Mouse (Mus musculus) kidney, embryonic 15.5 days (tissue): Measurements from ENCODE around the gene Rnf169. TPM values are rescaled to one million over a fixed set of nuclear protein-coding genes. Genes with fewer than 3 reads are reported as not detected.
"Not testable (repeated sequence)": the region's sequence is repeated elsewhere in the genome, so short reads cannot be mapped to it uniquely, and the experiment has no call there.

Experiments used
- ATAC-seq: fragments of 200-750 bp; cut with Nextera tagmentation; replicated peaks from 2 replicates; pipeline ENCODE4 v1.8.0; 2017; ENCODE audit warnings: moderate TSS enrichment; ENCODE audit not compliant: low FRiP score
- H3K27ac ChIP-seq: fragments of 300-500 bp; sonication (generic); 2 replicates; pipeline ENCODE4 v1.5.1; 2015; ENCODE audit warnings: mild to moderate bottlenecking, inconsistent platforms
- H3K27me3 ChIP-seq: fragments of 300-500 bp; sonication (generic); 2 replicates; pipeline ENCODE4 v1.6.1; 2015; ENCODE audit warnings: inconsistent platforms
- H3K36me3 ChIP-seq: fragments of 300-500 bp; sonication (generic); 2 replicates; pipeline ENCODE4 v1.6.1; 2015; ENCODE audit warnings: inconsistent platforms
- H3K4me1 ChIP-seq: fragments of 300-500 bp; sonication (generic); 2 replicates; pipeline ENCODE4 v1.6.1; 2015; ENCODE audit warnings: inconsistent platforms
- H3K4me2 ChIP-seq: fragments of 300-500 bp; sonication (generic); 2 replicates; pipeline ENCODE4 v1.6.1; 2015; ENCODE audit warnings: moderate library complexity, mild to moderate bottlenecking, inconsistent platforms
- H3K4me3 ChIP-seq: fragments of 300-500 bp; sonication (generic); replicated peaks from 2 replicates; pipeline ENCODE4 v1.5.1; 2015; ENCODE audit warnings: mild to moderate bottlenecking, inconsistent platforms
- H3K9ac ChIP-seq: fragments of 300-500 bp; sonication (generic); 2 replicates; pipeline ENCODE4 v1.6.1; 2015; ENCODE audit warnings: mild to moderate bottlenecking, inconsistent platforms
- H3K9me3 ChIP-seq: fragments of 300-500 bp; sonication (generic); replicated peaks from 2 replicates; pipeline ENCODE4 v1.6.1; 2016; ENCODE audit warnings: inconsistent platforms
- WGBS: fragments of 180-500 bp; shearing (Covaris S2); methylation state at CpG from one replicate; pipeline ENCODE4 v1.1.7; 2015; ENCODE audit warnings: mixed read lengths; 5-methylcytosine and 5-hydroxymethylcytosine counted together
- polyA plus RNA-seq: library from polyadenylated mRNA; unstranded; fragments of >200 nt; fragmentation: Nextera tagmentation; extraction: Ambion mirVana; gene quantifications from 2 replicates; pipeline ENCODE4 v1.2.1, GENCODE M21; 2015

Gene Rnf169
- polyA plus RNA-seq, 1 experiment from 2014 or later: 5.9 TPM

GRCm38 (mm10) chr7:99960571-99960970, 19.7 kb downstream of the Rnf169 start:
- H3K27me3 ChIP-seq, H3K4me2 ChIP-seq, H3K9me3 ChIP-seq, H3K27ac ChIP-seq, ATAC-seq, H3K36me3 ChIP-seq, H3K9ac ChIP-seq, H3K4me3 ChIP-seq: not testable (repeated sequence)
- WGBS: 73% methylated on average over 2 of the region's 2 CpGs
- peaks cover 26% of the 10 kb centered on the region for H3K4me1 ChIP-seq

- WGBS: 71% methylated on average over 12 of the region's 12 CpGs
- no peak overlapping the region for H3K4me3 ChIP-seq
Observed at GRCm38 (mm10) chr7:99957226-99957965, 22.9 kb downstream of the Rnf169 start.

GRCm38 (mm10) chr7:99956095-99956494, 24.2 kb downstream of the Rnf169 start:
- no peak overlapping the region for H3K27ac ChIP-seq
- no peaks in the 10 kb centered on the region for H3K9me3 ChIP-seq
- peaks cover 12% of the 10 kb centered on the region for H3K36me3 ChIP-seq
- 98% methylated on average over 7 of the region's 7 CpGs for WGBS
- H3K4me2 ChIP-seq: no peak overlapping the region
- no peaks in the 10 kb centered on the region for H3K27me3 ChIP-seq
- no peak overlapping the region for H3K4me3 ChIP-seq
- no peak for ATAC-seq
- H3K4me1 ChIP-seq: 0 out of 2 replicates have a peak, but pooled peaks cover 3% of the 10 kb centered on the region
- no peak overlapping the region for H3K9ac ChIP-seq

More at GRCm38 (mm10) chr7:99957226-99957965, 22.9 kb downstream of the Rnf169 start:
- H3K27me3 ChIP-seq: no peaks in the 10 kb centered on the region
- no peak overlapping the region for H3K9ac ChIP-seq
- no peak overlapping the region for H3K27ac ChIP-seq
- H3K36me3 ChIP-seq: peaks cover 4% of the 10 kb centered on the region; the same call in 1 of the 2 replicates
- no peak for ATAC-seq
- H3K4me1 ChIP-seq: peaks cover 4% of the 10 kb centered on the region
- no peaks in the 10 kb centered on the region for H3K9me3 ChIP-seq
- H3K4me2 ChIP-seq: no peak overlapping the region

DNA sequence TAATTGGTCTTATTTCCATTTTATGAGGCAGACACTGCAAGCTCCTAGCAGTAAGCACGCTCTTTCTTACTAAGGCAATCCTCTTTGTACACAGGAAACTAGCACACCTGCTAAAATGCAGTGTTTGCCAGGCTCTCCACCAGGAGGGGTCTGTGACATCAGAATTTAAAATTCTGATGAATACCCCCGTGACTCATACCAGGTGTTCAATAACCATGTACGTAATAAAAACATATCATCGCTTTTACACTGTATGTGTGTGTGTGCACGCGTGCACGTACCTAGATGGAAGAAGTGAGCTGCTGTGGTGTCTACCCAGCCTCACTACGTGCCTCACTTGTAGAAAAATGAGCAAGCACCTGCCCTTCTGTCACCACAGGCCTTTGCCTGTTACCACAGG, 26.0 kb downstream of the Rnf169 start:
- ATAC-seq: no peak
- WGBS: 86% methylated on average over 8 of the region's 8 CpGs
- H3K27me3 ChIP-seq: no peaks in the 10 kb centered on the region
- peaks cover 16% of the 10 kb centered on the region for H3K36me3 ChIP-seq
- H3K4me2 ChIP-seq: no peak overlapping the region
- H3K4me3 ChIP-seq: no peak overlapping the region
- 0 out of 2 replicates have a peak, but pooled peaks cover 3% of the 10 kb centered on the region for H3K4me1 ChIP-seq
- no peak overlapping the region for H3K27ac ChIP-seq
- no peaks in the 10 kb centered on the region for H3K9me3 ChIP-seq
- H3K9ac ChIP-seq: no peak overlapping the region

GRCm38 (mm10) chr7:99953442-99954098, 26.7 kb downstream of the Rnf169 start:
- Histone ChIP-seq H3K9ac (no peak overlapping the region), H3K9me3 (no peaks in the 10 kb centered on the region), H3K36me3 (peaks cover 16% of the 10 kb centered on the region), H3K27me3 (no peaks in the 10 kb centered on the region), H3K27ac (no peak overlapping the region), H3K4me1 (0 out of 2 replicates have a peak, but pooled peaks cover 3% of the 10 kb centered on the region), H3K4me2 (no peak overlapping the region), H3K4me3 (no peak overlapping the region)
- no peak for ATAC-seq
- WGBS: 70% methylated on average over 6 of the region's 6 CpGs

- WGBS: 86% methylated on average over 9 of the region's 9 CpGs
- no peak overlapping the region for H3K27ac ChIP-seq
Observed at GRCm38 (mm10) chr7:99947329-99947728, 32.9 kb downstream of the Rnf169 start.

DNA sequence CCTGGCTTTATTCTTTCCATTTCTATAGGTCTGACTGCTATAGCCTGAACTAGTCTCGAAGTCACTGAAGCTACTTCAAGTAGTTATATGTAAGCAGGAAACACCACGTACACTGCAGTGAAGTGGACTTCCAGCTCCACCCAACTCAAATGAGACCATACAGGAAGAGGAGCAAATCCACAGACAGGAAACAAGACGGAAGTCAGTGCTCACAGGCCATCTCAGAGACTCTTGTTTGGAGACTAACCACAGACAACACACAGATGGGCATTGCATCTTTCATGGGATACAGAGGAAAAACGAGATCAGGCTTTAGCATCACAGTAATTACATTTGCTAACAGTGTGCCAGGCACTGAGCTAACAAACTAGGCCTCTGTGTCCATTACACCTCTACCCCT, 33.9 kb downstream of the Rnf169 start:
- 80% methylated on average over 4 of the region's 4 CpGs for WGBS
- H3K4me1 ChIP-seq: no peaks in the 10 kb centered on the region
- ATAC-seq: no peak

More at GRCm38 (mm10) chr7:99947329-99947728, 32.9 kb downstream of the Rnf169 start:
- Histone ChIP-seq H3K27me3 (no peaks in the 10 kb centered on the region), H3K4me3 (no peak overlapping the region), H3K4me1 (no peaks in the 10 kb centered on the region), H3K4me2 (no peak overlapping the region), H3K36me3 (peaks cover 71% of the 10 kb centered on the region), H3K9ac (no peak overlapping the region), H3K9me3 (peaks cover 4% of the 10 kb centered on the region; the same call in 1 of the 2 replicates)
- no peak for ATAC-seq

GRCm38 (mm10) chr7:99945939-99946338, 34.3 kb downstream of the Rnf169 start:
- Histone ChIP-seq H3K27ac (no peak overlapping the region), H3K4me1 (no peaks in the 10 kb centered on the region), H3K4me2 (no peak overlapping the region), H3K9ac (no peak overlapping the region), H3K9me3 (peaks cover 4% of the 10 kb centered on the region; the same call in 1 of the 2 replicates), H3K36me3 (peaks cover 77% of the 10 kb centered on the region), H3K27me3 (no peaks in the 10 kb centered on the region), H3K4me3 (no peak overlapping the region)
- no peak for ATAC-seq
- 94% methylated on average over 3 of the region's 3 CpGs for WGBS

More for the DNA sequence above, 33.9 kb downstream of the Rnf169 start:
- H3K9ac ChIP-seq: no peak overlapping the region
- peaks cover 4% of the 10 kb centered on the region; the same call in 1 of the 2 replicates for H3K9me3 ChIP-seq
- no peak overlapping the region for H3K4me3 ChIP-seq
- H3K27me3 ChIP-seq: no peaks in the 10 kb centered on the region
- H3K4me2 ChIP-seq: no peak overlapping the region
- no peak overlapping the region for H3K27ac ChIP-seq
- H3K36me3 ChIP-seq: peaks cover 73% of the 10 kb centered on the region

- H3K9ac ChIP-seq, H3K4me1 ChIP-seq, H3K27ac ChIP-seq, H3K27me3 ChIP-seq, H3K9me3 ChIP-seq, H3K4me3 ChIP-seq, ATAC-seq, H3K4me2 ChIP-seq: not testable (repeated sequence)
- 95% methylated on average over 22 of the region's 22 CpGs for WGBS
- H3K36me3 ChIP-seq: peaks cover 86% of the 10 kb centered on the region
Observed at GRCm38 (mm10) chr7:99945012-99945411, 35.2 kb downstream of the Rnf169 start.

DNA sequence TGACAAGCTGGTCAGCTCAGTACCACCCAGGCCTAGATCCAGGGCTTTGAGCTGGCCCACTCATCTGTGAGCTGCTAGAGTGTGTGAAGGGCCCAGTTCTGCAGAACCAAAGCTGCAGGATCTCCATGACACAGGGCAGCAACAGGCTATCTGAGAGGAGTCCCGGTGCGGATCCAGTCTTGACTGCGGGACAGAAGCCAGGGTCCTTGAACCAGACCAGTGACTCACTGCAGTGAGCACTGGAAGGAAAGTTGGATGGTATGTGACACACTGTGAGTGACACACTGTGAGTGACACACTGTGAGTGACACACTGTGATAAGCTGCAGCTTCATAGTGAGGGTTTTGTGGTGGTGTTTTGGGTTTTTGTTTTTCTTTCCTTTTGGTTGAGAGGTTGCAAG, 35.7 kb downstream of the Rnf169 start:
- peaks cover 4% of the 10 kb centered on the region; the same call in 1 of the 2 replicates for H3K9me3 ChIP-seq
- no peak for ATAC-seq
- no peak overlapping the region for H3K4me2 ChIP-seq
- no peaks in the 10 kb centered on the region for H3K27me3 ChIP-seq
- no peak overlapping the region for H3K4me3 ChIP-seq
- peaks cover 87% of the 10 kb centered on the region for H3K36me3 ChIP-seq
- WGBS: 98% methylated on average over 3 of the region's 3 CpGs
- no peaks in the 10 kb centered on the region for H3K4me1 ChIP-seq
- H3K27ac ChIP-seq: no peak overlapping the region
- H3K9ac ChIP-seq: no peak overlapping the region

DNA sequence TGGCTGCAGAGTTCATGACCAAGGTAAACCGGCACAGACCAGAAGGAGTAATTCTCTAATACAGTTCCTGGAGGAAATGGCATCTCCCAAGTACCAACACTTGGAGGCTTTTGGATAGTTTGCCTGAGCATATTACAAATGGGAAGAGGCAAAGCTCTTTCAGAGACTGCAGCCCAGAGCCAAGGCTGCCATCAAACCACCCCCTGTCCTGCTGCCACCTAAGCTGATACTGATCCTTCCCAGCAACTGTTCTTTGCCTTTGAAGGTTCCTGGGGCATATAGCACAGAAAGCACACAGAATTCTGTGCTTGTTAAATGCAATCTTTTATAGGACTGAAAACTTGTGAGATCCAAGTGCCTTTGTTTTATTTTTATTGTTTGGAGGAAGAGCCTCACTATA, 39.6 kb downstream of the Rnf169 start:
- H3K4me1 ChIP-seq: no peaks in the 10 kb centered on the region
- H3K9ac ChIP-seq: no peak overlapping the region
- no peaks in the 10 kb centered on the region for H3K9me3 ChIP-seq
- H3K4me2 ChIP-seq: no peak overlapping the region
- no peak overlapping the region for H3K4me3 ChIP-seq
- H3K36me3 ChIP-seq: peaks cover 85% of the 10 kb centered on the region
- no peak for ATAC-seq
- 92% methylated on average over 1 of the region's 1 CpGs for WGBS
- no peak overlapping the region for H3K27ac ChIP-seq
- no peaks in the 10 kb centered on the region for H3K27me3 ChIP-seq

DNA sequence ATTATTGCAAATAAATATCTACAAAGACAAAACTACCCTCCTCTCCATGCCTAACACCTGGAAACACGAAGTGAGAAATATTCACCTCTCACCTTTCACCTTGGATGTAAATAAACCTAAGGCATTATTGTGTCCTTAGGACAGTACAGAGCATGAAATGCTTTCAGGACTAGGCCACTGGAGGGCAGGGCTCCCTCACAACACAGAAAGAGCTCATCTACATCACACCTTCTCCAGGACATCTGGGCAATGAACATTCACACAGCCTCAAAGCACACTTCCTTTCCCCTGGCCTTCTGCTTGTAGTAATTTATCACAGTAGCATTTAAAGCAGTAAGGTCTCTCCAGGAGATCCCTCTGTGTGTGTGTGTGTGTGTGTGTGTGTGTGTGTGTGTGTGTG, 44.5 kb downstream of the Rnf169 start:
- H3K9ac ChIP-seq: no peak overlapping the region
- no peaks in the 10 kb centered on the region for H3K27me3 ChIP-seq
- H3K36me3 ChIP-seq: peaks cover 81% of the 10 kb centered on the region
- ATAC-seq: no peak
- H3K27ac ChIP-seq: no peak overlapping the region
- no peak overlapping the region for H3K4me2 ChIP-seq
- H3K4me3 ChIP-seq: no peak overlapping the region
- no peaks in the 10 kb centered on the region for H3K9me3 ChIP-seq
- no peaks in the 10 kb centered on the region for H3K4me1 ChIP-seq
- WGBS: 59% methylated on average over 1 of the region's 1 CpGs
